In genomic region chr17:55969966-55970891, GRCm38 (mm10) we compare ENCODE assay signal across 7 mouse cellular contexts. TPM values are rescaled to one million over a fixed set of nuclear protein-coding genes. Genes with fewer than 3 reads are reported as not detected.
DNase-seq lines count a peak whose midpoint lies in the region; ATAC-seq and TF ChIP-seq lines count a peak whose summit lies in the region.

Gene Shd (plus strand): TSS chr17:55970467.

- no peak for DNase-seq in spleen, adult 2 months (ENCODE audit: low read depth in 1 of 2, low spot score in 2 of 2)
- DNase-seq in spleen, postnatal 14 days (ENCODE audit: low spot score in 2 of 2): no peak
- DNase-seq in embryonic facial prominence, embryonic 10.5 days (ENCODE audit: low spot score): peak; percentile 86
- peak; percentile 88 for DNase-seq in hindbrain, embryonic 10.5 days (ENCODE audit: low spot score)
- peak; percentile 80 for DNase-seq in limb, embryonic 11.5 days (ENCODE audit: low spot score)
- DNase-seq in neural tube, embryonic 11.5 days (ENCODE audit: low spot score): peak; percentile 88
- no peak for DNase-seq in ovary, postnatal 36 days (ENCODE audit: low spot score)

- peaks cover 18% of the 10 kb centered on the region for H3K36me3 ChIP-seq in spleen, adult 2 months (ENCODE audit: control insufficient read depth, insufficient read depth, low read length)
- H3K36me3 ChIP-seq in embryonic facial prominence, embryonic 10.5 days (replicated peaks): peaks cover 55% of the 10 kb centered on the region
- peaks cover 63% of the 10 kb centered on the region for H3K36me3 ChIP-seq in hindbrain, embryonic 10.5 days
- H3K36me3 ChIP-seq in limb, embryonic 11.5 days (ENCODE audit: control insufficient read depth, insufficient read depth, low read length): peaks cover 11% of the 10 kb centered on the region
- peaks cover 3% of the 10 kb centered on the region for H3K36me3 ChIP-seq in neural tube, embryonic 11.5 days (ENCODE audit: control insufficient read depth, insufficient read depth, low read length)

- no peak for TF ChIP-seq POLR2A in spleen, adult 2 months (IDR thresholded peaks at IDR 0.05; ENCODE audit: low read depth, low read length)

- no peaks in the 10 kb centered on the region for H3K9me3 ChIP-seq in embryonic facial prominence, embryonic 10.5 days
- H3K9me3 ChIP-seq in hindbrain, embryonic 10.5 days: no peaks in the 10 kb centered on the region
- no peaks in the 10 kb centered on the region for H3K9me3 ChIP-seq in limb, embryonic 11.5 days (ENCODE audit: control insufficient read depth, low read length)
- H3K9me3 ChIP-seq in neural tube, embryonic 11.5 days (ENCODE audit: control insufficient read depth, low read length): no peaks in the 10 kb centered on the region

- peak within 1 kb of the TSS; percentile 82 for H3K4me2 ChIP-seq in limb, embryonic 11.5 days (ENCODE audit: low read depth, severe bottlenecking)
- peak within 1 kb of the TSS; percentile 74 for H3K4me2 ChIP-seq in neural tube, embryonic 11.5 days (ENCODE audit: low read depth)

- peaks cover 10% of the 10 kb centered on the region for H3K27me3 ChIP-seq in spleen, adult 2 months (ENCODE audit: control insufficient read depth, insufficient read depth, low read length)
- peaks cover 32% of the 10 kb centered on the region for H3K27me3 ChIP-seq in embryonic facial prominence, embryonic 10.5 days (replicated peaks; ENCODE audit: low read depth, poor library complexity, severe bottlenecking)
- peaks cover 17% of the 10 kb centered on the region for H3K27me3 ChIP-seq in hindbrain, embryonic 10.5 days (ENCODE audit: insufficient read depth, poor library complexity, severe bottlenecking)
- 0 out of 2 replicates have a peak, but pooled peaks cover 2% of the 10 kb centered on the region for H3K27me3 ChIP-seq in limb, embryonic 11.5 days (ENCODE audit: control insufficient read depth, insufficient read depth, low read length)
- H3K27me3 ChIP-seq in neural tube, embryonic 11.5 days (ENCODE audit: control insufficient read depth, insufficient read depth, low read length): no peaks in the 10 kb centered on the region

- H3K4me3 ChIP-seq in spleen, adult 2 months (ENCODE audit: extremely low read depth, insufficient read depth, insufficient read length): peak within 1 kb of the TSS; percentile 33; the same call in 1 of the 2 replicates
- H3K4me3 ChIP-seq in embryonic facial prominence, embryonic 10.5 days: peak within 1 kb of the TSS; percentile 69
- H3K4me3 ChIP-seq in hindbrain, embryonic 10.5 days: peak within 1 kb of the TSS; percentile 77
- H3K4me3 ChIP-seq in limb, embryonic 11.5 days (ENCODE audit: low read depth, low read length): peak within 1 kb of the TSS; percentile 56
- peak within 1 kb of the TSS; percentile 53 for H3K4me3 ChIP-seq in neural tube, embryonic 11.5 days (ENCODE audit: low read depth, low read length)

- no peak for TF ChIP-seq CTCF in spleen, adult 2 months (IDR thresholded peaks at IDR 0.05; ENCODE audit: extremely low read depth, insufficient read depth, insufficient read length, insufficient replicate concordance)

- H3K4me1 ChIP-seq in spleen, adult 2 months (ENCODE audit: control insufficient read depth, insufficient read depth, insufficient read length): peaks cover 4% of the 10 kb centered on the region
- peaks cover 42% of the 10 kb centered on the region for H3K4me1 ChIP-seq in embryonic facial prominence, embryonic 10.5 days
- H3K4me1 ChIP-seq in hindbrain, embryonic 10.5 days (replicated peaks): peaks cover 52% of the 10 kb centered on the region
- H3K4me1 ChIP-seq in limb, embryonic 11.5 days (ENCODE audit: control insufficient read depth, insufficient read depth, low read length): no peaks in the 10 kb centered on the region
- peaks cover 17% of the 10 kb centered on the region for H3K4me1 ChIP-seq in neural tube, embryonic 11.5 days (ENCODE audit: control insufficient read depth, insufficient read depth, low read length)

- WGBS in spleen, adult 2 months: 11% methylated on average over 50 of the region's 55 CpGs
- WGBS in embryonic facial prominence, embryonic 10.5 days: 8% methylated on average over 55 of the region's 55 CpGs
- 8% methylated on average over 55 of the region's 55 CpGs for WGBS in hindbrain, embryonic 10.5 days
- 8% methylated on average over 54 of the region's 55 CpGs for WGBS in limb, embryonic 11.5 days
- WGBS in neural tube, embryonic 11.5 days: 10% methylated on average over 50 of the region's 55 CpGs

- H3K27ac ChIP-seq in spleen, adult 2 months (ENCODE audit: insufficient read depth, low read length): no peak within 1 kb of the TSS
- peak within 1 kb of the TSS; percentile 88 for H3K27ac ChIP-seq in embryonic facial prominence, embryonic 10.5 days (replicated peaks)
- H3K27ac ChIP-seq in hindbrain, embryonic 10.5 days: peak within 1 kb of the TSS; percentile 96
- H3K27ac ChIP-seq in limb, embryonic 11.5 days (replicated peaks; ENCODE audit: low read depth, low read length): no peak within 1 kb of the TSS
- H3K27ac ChIP-seq in neural tube, embryonic 11.5 days (ENCODE audit: low read depth, low read length): peak within 1 kb of the TSS; percentile 84

- peak within 1 kb of the TSS; percentile 76 for H3K9ac ChIP-seq in limb, embryonic 11.5 days (ENCODE audit: low read length)
- peak within 1 kb of the TSS; percentile 90 for H3K9ac ChIP-seq in neural tube, embryonic 11.5 days (ENCODE audit: low read length)

- ATAC-seq in limb, embryonic 11.5 days (ENCODE audit: insufficient number of reproducible peaks, low FRiP score, low TSS enrichment, low read depth): peak; percentile 49; the same call in 1 of the 2 replicates
- peak; percentile 73 for ATAC-seq in neural tube, embryonic 11.5 days (ENCODE audit: insufficient read depth, low FRiP score, low TSS enrichment)

RNA-seq across cellular contexts. Expression of gene Shd, which starts in this region (rescaled TPM):
- 1.9 and 2.2 TPM in 2 replicates for polyA plus RNA-seq in spleen, adult 2 months (2012; rRNA removed)
- polyA plus RNA-seq in embryonic facial prominence, embryonic 10.5 days (2016; fragmentation: Nextera tagmentation; extraction: Ambion mirVana): 32.8 and 39.1 TPM in 2 replicates
- 52.0 and 105 TPM in 2 replicates for polyA plus RNA-seq in hindbrain, embryonic 10.5 days (2016; fragmentation: Nextera tagmentation; extraction: Ambion mirVana)
- 42.2 and 44.8 TPM in 2 replicates for polyA plus RNA-seq in limb, embryonic 11.5 days (2014; fragmentation: Nextera tagmentation; extraction: Ambion mirVana)
- 89.7 and 95.3 TPM in 2 replicates for polyA plus RNA-seq in neural tube, embryonic 11.5 days (2014; fragmentation: Nextera tagmentation; extraction: Ambion mirVana)

Comparison
In these comparisons a context has a peak if more than half of its experiments do, and no peak if none do; other contexts are left out.
1. RNA of gene Shd (polyA plus RNA-seq): 52.0 to 105 TPM in hindbrain, embryonic 10.5 days, 89.7 to 95.3 TPM in neural tube, embryonic 11.5 days, 42.2 to 44.8 TPM in limb, embryonic 11.5 days and 32.8 to 39.1 TPM in embryonic facial prominence, embryonic 10.5 days; 1.9 to 2.2 TPM in spleen, adult 2 months; every median in the first group is over 10 times any median in the second.
2. DNase-seq: peak in embryonic facial prominence, embryonic 10.5 days (single experiment), hindbrain, embryonic 10.5 days (single experiment), limb, embryonic 11.5 days (single experiment) and neural tube, embryonic 11.5 days (single experiment); none in spleen, adult 2 months (0 of 2), spleen, postnatal 14 days (0 of 2) and ovary, postnatal 36 days (single experiment).
3. H3K27ac ChIP-seq: peak in embryonic facial prominence, embryonic 10.5 days (single experiment), hindbrain, embryonic 10.5 days (single experiment) and neural tube, embryonic 11.5 days (single experiment); none in spleen, adult 2 months (single experiment) and limb, embryonic 11.5 days (single experiment).
4. Peak in every context shown above with its lines, with median percentiles within 50 percentile points of each other: H3K4me3 ChIP-seq.